Mouse (Mus musculus): Measurements from ENCODE around the gene Bnip2.

DNA sequence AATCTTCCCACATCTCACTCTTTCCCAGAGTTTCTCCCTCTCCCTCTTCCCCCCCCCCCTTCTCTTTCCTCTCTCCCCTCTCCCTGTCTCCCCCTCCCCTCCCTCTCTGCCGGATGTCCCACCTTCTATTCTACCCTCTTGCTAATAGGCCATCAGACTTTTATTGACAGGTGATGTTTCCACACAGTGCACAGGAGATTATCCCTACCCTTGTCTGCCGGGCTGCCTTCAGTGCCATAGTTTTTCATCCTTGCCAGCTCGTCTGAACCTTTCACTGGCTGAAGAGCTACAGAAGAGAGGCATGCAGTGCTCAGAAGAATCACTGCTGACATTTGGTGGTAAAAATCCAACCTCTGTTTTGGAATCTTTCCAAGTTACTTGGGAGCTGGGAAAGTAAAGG, 64.1 kb downstream of the Bnip2 start:
- TF ChIP-seq CTCF (IDR thresholded peaks at IDR 0.05; ENCODE audit: control insufficient read depth, insufficient read depth, low read length) (no peak), POLR2A (IDR thresholded peaks at IDR 0.05; ENCODE audit: borderline replicate concordance, control insufficient read depth, low read depth, low read length) (no peak)

Data from bone marrow, adult 2 months (tissue).